Comparison of ENCODE assay signal across 8 mouse cellular contexts in the genomic region with DNA sequence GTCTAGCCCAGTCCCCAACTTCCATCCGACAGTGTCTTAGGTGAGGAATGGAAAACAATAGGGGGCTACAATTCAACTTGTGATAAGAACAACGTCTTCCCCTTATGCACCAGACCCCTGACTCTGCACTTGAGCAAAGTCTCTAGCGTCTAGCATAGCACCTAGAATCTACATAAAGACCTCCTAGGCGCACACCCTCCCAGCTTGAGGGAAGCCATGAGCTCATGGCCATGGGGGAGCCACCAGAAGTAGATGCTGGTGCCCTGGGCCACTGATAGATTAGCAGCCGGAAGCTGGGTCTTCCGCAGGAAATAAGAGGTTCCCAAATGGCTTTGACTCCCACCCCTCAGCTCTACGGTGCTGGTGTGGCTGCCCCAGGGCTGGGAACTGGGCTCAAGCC. TPM values are rescaled to one million over a fixed set of nuclear protein-coding genes. Genes with fewer than 3 reads are reported as not detected.
DNase-seq lines count a peak whose midpoint lies in the region; ATAC-seq lines count a peak whose summit lies in the region.

No protein-coding gene starts in this region.

- H3K36me3 ChIP-seq in kidney, embryonic 16.5 days (ENCODE audit: insufficient read depth, low read length) = 0 out of 2 replicates have a peak, but pooled peaks cover 4% of the 10 kb centered on the region
- H3K36me3 ChIP-seq in hindbrain, embryonic 13.5 days = peaks cover 10% of the 10 kb centered on the region
- H3K36me3 ChIP-seq in midbrain, embryonic 10.5 days = peaks cover 21% of the 10 kb centered on the region

- no peak for DNase-seq in kidney, postnatal 10 days
- DNase-seq in midbrain, embryonic 10.5 days (ENCODE audit: low spot score) = no peak
- no peak for DNase-seq in right cerebral cortex, postnatal 10 days (ENCODE audit: low spot score in 2 of 2)
- DNase-seq in frontal cortex, adult 2 months (ENCODE audit: extremely low spot score in 1 of 2, low spot score in 1 of 2) = no peak
- no peak for DNase-seq in cerebellum, adult 11 months

- H3K27me3 ChIP-seq in kidney, embryonic 16.5 days (ENCODE audit: insufficient read depth, low read length) = no peaks in the 10 kb centered on the region
- no peaks in the 10 kb centered on the region for H3K27me3 ChIP-seq in hindbrain, embryonic 13.5 days
- H3K27me3 ChIP-seq in midbrain, embryonic 10.5 days (ENCODE audit: low read depth, poor library complexity, severe bottlenecking) = no peaks in the 10 kb centered on the region

- H3K9ac ChIP-seq in kidney, embryonic 16.5 days (replicated peaks; ENCODE audit: low read length) = peak overlapping the region; percentile 79
- H3K9ac ChIP-seq in hindbrain, embryonic 13.5 days = peak overlapping the region; percentile 99

- H3K4me3 ChIP-seq in kidney, embryonic 16.5 days (ENCODE audit: low read length) = peak overlapping the region; percentile 72
- H3K4me3 ChIP-seq in hindbrain, embryonic 13.5 days = peak overlapping the region; percentile 97
- peak overlapping the region; percentile 74 for H3K4me3 ChIP-seq in midbrain, embryonic 10.5 days

- 0 out of 2 replicates have a peak, but pooled peaks have one; percentile 18 for ATAC-seq in kidney, embryonic 16.5 days (ENCODE audit: low FRiP score, low TSS enrichment)
- peak; percentile 18 for ATAC-seq in activated CD4-positive, CD25-positive, alpha-beta regulatory T cell, adult 4 months
- ATAC-seq in hindbrain, embryonic 13.5 days (ENCODE audit: low FRiP score) = no peak

- no peaks in the 10 kb centered on the region for H3K9me3 ChIP-seq in kidney, embryonic 16.5 days (ENCODE audit: low read length)
- no peaks in the 10 kb centered on the region for H3K9me3 ChIP-seq in hindbrain, embryonic 13.5 days
- no peaks in the 10 kb centered on the region for H3K9me3 ChIP-seq in midbrain, embryonic 10.5 days (replicated peaks)

- peaks cover 26% of the 10 kb centered on the region for H3K4me1 ChIP-seq in kidney, embryonic 16.5 days (ENCODE audit: insufficient read depth, low read length)
- peaks cover 53% of the 10 kb centered on the region for H3K4me1 ChIP-seq in hindbrain, embryonic 13.5 days (replicated peaks)
- peaks cover 64% of the 10 kb centered on the region for H3K4me1 ChIP-seq in midbrain, embryonic 10.5 days

- 11% methylated on average over 7 of the region's 7 CpGs for WGBS in kidney, embryonic 16.5 days
- WGBS in hindbrain, embryonic 13.5 days = 33% methylated on average over 7 of the region's 7 CpGs
- 38% methylated on average over 7 of the region's 7 CpGs for WGBS in midbrain, embryonic 10.5 days

- H3K27ac ChIP-seq in kidney, embryonic 16.5 days (ENCODE audit: low read length) = no peak overlapping the region
- peak overlapping the region; percentile 92; the same call in 1 of the 2 replicates for H3K27ac ChIP-seq in hindbrain, embryonic 13.5 days
- H3K27ac ChIP-seq in midbrain, embryonic 10.5 days (replicated peaks) = peak overlapping the region; percentile 87

- peak overlapping the region; percentile 58 for H3K4me2 ChIP-seq in kidney, embryonic 16.5 days (replicated peaks; ENCODE audit: low read depth, low read length)
- peak overlapping the region; percentile 90 for H3K4me2 ChIP-seq in hindbrain, embryonic 13.5 days

RNA-seq across cellular contexts. Expression of a gene that starts 0.8 kb away (rescaled TPM):
- polyA plus RNA-seq in kidney, embryonic 16.5 days (2015; fragmentation: Nextera tagmentation; extraction: Ambion mirVana) = 48.9 and 50.7 TPM in 2 replicates
- polyA plus RNA-seq in activated CD4-positive, CD25-positive, alpha-beta regulatory T cell, adult 4 months (2017; shearing (Covaris generic)) = 1 to 10 TPM; 5.6 to 7.5 TPM
- 140 TPM in 2 replicates for polyA plus RNA-seq in hindbrain, embryonic 13.5 days (2015; fragmentation: Nextera tagmentation; extraction: Ambion mirVana)
- 42.5 and 56.5 TPM in 2 replicates for polyA plus RNA-seq in midbrain, embryonic 10.5 days (2016; fragmentation: Nextera tagmentation; extraction: Ambion mirVana)
- polyA plus RNA-seq in frontal cortex, adult 2 months (2012; rRNA removed) = 176 and 177 TPM in 2 replicates

RNA-seq across cellular contexts. Expression of a gene that starts 22.7 kb away (rescaled TPM):
- 442 and 470 TPM in 2 replicates for polyA plus RNA-seq in kidney, embryonic 16.5 days (2015; fragmentation: Nextera tagmentation; extraction: Ambion mirVana)
- polyA plus RNA-seq in activated CD4-positive, CD25-positive, alpha-beta regulatory T cell, adult 4 months (2017; shearing (Covaris generic)) = not detected
- 198 and 227 TPM in 2 replicates for polyA plus RNA-seq in hindbrain, embryonic 13.5 days (2015; fragmentation: Nextera tagmentation; extraction: Ambion mirVana)
- 260 and 321 TPM in 2 replicates for polyA plus RNA-seq in midbrain, embryonic 10.5 days (2016; fragmentation: Nextera tagmentation; extraction: Ambion mirVana)
- 8.8 and 9.5 TPM in 2 replicates for polyA plus RNA-seq in frontal cortex, adult 2 months (2012; rRNA removed)

RNA-seq across cellular contexts. Expression of a gene that starts 26.5 kb away (rescaled TPM):
- polyA plus RNA-seq in kidney, embryonic 16.5 days (2015; fragmentation: Nextera tagmentation; extraction: Ambion mirVana) = 520 and 550 TPM in 2 replicates
- 100 to 1,000 TPM; 318 to 321 TPM for polyA plus RNA-seq in activated CD4-positive, CD25-positive, alpha-beta regulatory T cell, adult 4 months (2017; shearing (Covaris generic))
- polyA plus RNA-seq in hindbrain, embryonic 13.5 days (2015; fragmentation: Nextera tagmentation; extraction: Ambion mirVana) = 442 and 459 TPM in 2 replicates
- 429 and 455 TPM in 2 replicates for polyA plus RNA-seq in midbrain, embryonic 10.5 days (2016; fragmentation: Nextera tagmentation; extraction: Ambion mirVana)
- 282 and 283 TPM in 2 replicates for polyA plus RNA-seq in frontal cortex, adult 2 months (2012; rRNA removed)

Comparison
In these comparisons a context has a peak if more than half of its experiments do, and no peak if none do; other contexts are left out.
1. RNA of a gene that starts 22.7 kb away (polyA plus RNA-seq): 442 to 470 TPM in kidney, embryonic 16.5 days, 260 to 321 TPM in midbrain, embryonic 10.5 days and 198 to 227 TPM in hindbrain, embryonic 13.5 days; 8.8 to 9.5 TPM in frontal cortex, adult 2 months and not detected in activated CD4-positive, CD25-positive, alpha-beta regulatory T cell, adult 4 months; every median in the first group is over 10 times any median in the second.
2. Peak in every context shown above with its lines, with median percentiles within 50 percentile points of each other: H3K4me3 ChIP-seq.